ENCODE assay signal across 11 mouse cellular contexts in the genomic region with DNA sequence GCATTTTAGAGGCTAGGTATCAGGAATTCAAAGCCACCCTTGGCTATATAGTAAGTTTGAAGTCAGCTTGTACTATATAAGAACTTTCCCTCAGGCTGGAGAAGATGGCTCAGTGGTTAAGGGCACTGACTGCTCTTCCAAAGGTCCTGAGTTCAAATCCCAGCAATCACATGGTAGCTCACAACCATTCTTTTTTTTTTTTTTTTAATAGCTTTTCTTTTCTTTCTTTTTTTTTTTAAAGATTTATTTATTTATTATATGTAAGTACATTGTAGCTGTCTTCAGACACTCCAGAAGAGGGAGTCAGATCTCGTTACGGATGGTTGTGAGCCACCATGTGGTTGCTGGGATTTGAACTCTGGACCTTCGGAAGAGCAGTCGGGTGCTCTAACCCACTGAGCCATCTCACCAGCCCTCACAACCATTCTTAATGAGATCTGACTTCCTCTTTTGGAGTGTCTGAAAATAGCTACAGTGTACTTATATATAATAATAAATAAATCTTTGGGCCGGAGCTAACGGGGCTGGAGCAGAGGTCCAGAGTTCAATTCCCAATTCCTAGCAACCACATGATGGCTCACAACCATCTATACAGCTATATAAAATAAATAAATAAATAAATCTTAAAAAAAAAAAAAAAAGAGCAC. TPM values are rescaled to one million over a fixed set of nuclear protein-coding genes. Genes with fewer than 3 reads are reported as not detected.
"Had no signal": no experiment of that assay in that cellular context is flagged by ENCODE, and none has a peak within 500 bp of the region (broad histone marks: within the 10 kb centered on the region; RNA-seq: fewer than 3 reads in every experiment).

No protein-coding gene starts in this region.

RNA-seq across cellular contexts. Expression of a gene that starts 33.8 kb away (rescaled TPM):
- polyA plus RNA-seq: neural tube, embryonic 12.5 days; neural tube, embryonic 13.5 days; neural tube, embryonic 15.5 days; small intestine, adult 2 months; spleen, adult 2 months; stomach, embryonic 14.5 days; stomach, embryonic 15.5 days; stomach, embryonic 16.5 days; stomach, postnatal 0 days; thymus, adult 2 months; urinary bladder, adult 2 months had no signal
